In the genomic region with DNA sequence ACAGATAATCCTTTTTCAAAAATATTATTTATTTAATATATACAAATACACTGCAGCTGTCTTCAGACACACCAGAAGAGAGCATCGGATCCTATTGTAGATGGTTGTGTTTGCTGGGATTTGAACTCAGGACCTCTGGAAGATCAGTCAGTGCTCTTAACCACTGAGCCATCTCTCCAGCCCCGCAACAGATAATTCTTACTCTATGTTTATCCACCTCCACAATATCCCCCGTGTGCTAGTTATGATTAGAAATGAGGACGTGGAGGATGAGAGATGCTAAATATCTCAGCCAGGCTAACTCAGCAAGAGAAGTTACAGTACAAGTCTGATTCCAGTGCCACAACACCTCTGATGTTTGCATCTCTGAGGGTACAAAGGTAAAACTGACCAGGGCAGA, we compare ENCODE assay signal across 46 mouse cellular contexts. TPM values are rescaled to one million over a fixed set of nuclear protein-coding genes. Genes with fewer than 3 reads are reported as not detected.
"Had no signal": no experiment of that assay in that cellular context is flagged by ENCODE, and none has a peak within 500 bp of the region (broad histone marks: within the 10 kb centered on the region; RNA-seq: fewer than 3 reads in every experiment).

No protein-coding gene starts in this region.

- DNase-seq: left cerebral cortex, postnatal 4 days; lung, adult 18-20 months; lung, adult 2 months; lung, embryonic 14.5 days; lung, postnatal 10 days; lung, postnatal 14 days; lung, postnatal 36 days; lung, postnatal 4 days; midbrain, embryonic 14.5 days had no signal

- H3K27ac ChIP-seq: limb, embryonic 10.5 days; limb, embryonic 12.5 days; limb, embryonic 13.5 days; limb, embryonic 15.5 days; liver, embryonic 12.5 days; liver, embryonic 14.5 days; liver, embryonic 15.5 days; lung, embryonic 15.5 days; macrophage; midbrain, embryonic 10.5 days; midbrain, embryonic 12.5 days; midbrain, embryonic 13.5 days; midbrain, embryonic 15.5 days; neural tube, embryonic 12.5 days had no signal

- H3K4me2 ChIP-seq: limb, embryonic 12.5 days; limb, embryonic 13.5 days; limb, embryonic 15.5 days; liver, embryonic 11.5 days; liver, embryonic 12.5 days; liver, embryonic 15.5 days; lung, embryonic 14.5 days; lung, embryonic 15.5 days; midbrain, embryonic 11.5 days; midbrain, embryonic 12.5 days; midbrain, embryonic 13.5 days; midbrain, embryonic 15.5 days; neural tube, embryonic 12.5 days had no signal

- H3K4me3 ChIP-seq: limb, embryonic 10.5 days; limb, embryonic 12.5 days; limb, embryonic 13.5 days; limb, embryonic 15.5 days; liver, embryonic 12.5 days; liver, embryonic 15.5 days; lung, embryonic 15.5 days; megakaryocyte, embryonic 14.5 days; midbrain, embryonic 10.5 days; midbrain, embryonic 12.5 days; midbrain, embryonic 13.5 days; midbrain, embryonic 15.5 days; myocyte; neural tube, embryonic 12.5 days had no signal

- ATAC-seq: liver, embryonic 12.5 days; liver, postnatal 0 days; lung, postnatal 0 days; midbrain, embryonic 13.5 days; midbrain, embryonic 15.5 days; midbrain, embryonic 16.5 days had no signal

- H3K9me3 ChIP-seq: limb, embryonic 10.5 days; limb, embryonic 12.5 days; limb, embryonic 13.5 days; limb, embryonic 15.5 days; liver, embryonic 12.5 days; liver, embryonic 15.5 days; lung, embryonic 15.5 days; megakaryocyte, embryonic 14.5 days; midbrain, embryonic 10.5 days; midbrain, embryonic 12.5 days; midbrain, embryonic 13.5 days; midbrain, embryonic 15.5 days; neural tube, embryonic 12.5 days had no signal

- H3K9ac ChIP-seq: limb, embryonic 12.5 days; limb, embryonic 13.5 days; limb, embryonic 15.5 days; liver, embryonic 12.5 days; liver, embryonic 14.5 days; liver, embryonic 15.5 days; liver, postnatal 0 days; lung, embryonic 14.5 days; lung, embryonic 15.5 days; midbrain, embryonic 12.5 days; midbrain, embryonic 13.5 days; midbrain, embryonic 15.5 days; neural tube, embryonic 12.5 days had no signal

- H3K27me3 ChIP-seq: limb, embryonic 12.5 days; limb, embryonic 13.5 days; limb, embryonic 15.5 days; liver, embryonic 12.5 days; liver, embryonic 15.5 days; lung, embryonic 15.5 days; megakaryocyte, embryonic 14.5 days; midbrain, embryonic 13.5 days; midbrain, embryonic 15.5 days; neural tube, embryonic 12.5 days had no signal

- H3K4me1 ChIP-seq: neural tube, embryonic 12.5 days had no signal

RNA-seq across cellular contexts. Expression of gene Tmem253, which starts 21.0 kb away (rescaled TPM):
- total RNA-seq: left cerebral cortex, postnatal 10 days; liver, adult 2 months; megakaryocyte, adult 5-6 weeks; megakaryocyte-erythroid progenitor cell, adult 5-6 weeks; midbrain, postnatal 0 days; monocyte, adult 5-6 weeks had no signal

RNA-seq across cellular contexts. Expression of gene Olfr221, which starts 47.8 kb away (rescaled TPM):
- total RNA-seq: left cerebral cortex, adult 8-10 months; left cerebral cortex, postnatal 10 days; left cerebral cortex, postnatal 14 days; left cerebral cortex, postnatal 25 days; left cerebral cortex, postnatal 36 days; left cerebral cortex, postnatal 4 days; liver, adult 2 months; megakaryocyte progenitor cell, adult 5-6 weeks; megakaryocyte, adult 5-6 weeks; megakaryocyte-erythroid progenitor cell, adult 5-6 weeks; midbrain, postnatal 0 days; monocyte, adult 5-6 weeks had no signal
- polyA plus RNA-seq: limb, embryonic 10.5 days; limb, embryonic 11.5 days; limb, embryonic 12.5 days; limb, embryonic 13.5 days; limb, embryonic 14.5 days; limb, embryonic 15.5 days; liver, adult 2 months; liver, embryonic 11.5 days; liver, embryonic 12.5 days; liver, embryonic 14.5 days; liver, embryonic 15.5 days; liver, embryonic 16.5 days; liver, postnatal 0 days; lung, adult 2 months; lung, embryonic 14.5 days; lung, embryonic 15.5 days; lung, embryonic 16.5 days; lung, postnatal 0 days; macrophage; midbrain, embryonic 10.5 days; midbrain, embryonic 11.5 days; midbrain, embryonic 12.5 days; midbrain, embryonic 13.5 days; midbrain, embryonic 14.5 days; midbrain, embryonic 15.5 days; midbrain, embryonic 16.5 days; midbrain, postnatal 0 days; myocyte; neural tube, embryonic 11.5 days; neural tube, embryonic 12.5 days had no signal
